Mouse (Mus musculus) brain, embryonic 14.5 days (tissue): ENCODE measurements at regions not wholly inside any gene's neighbourhood (a gene's known extent, or its start where the extent isn't known, plus 50 kb on each side); places are given as distances from the start of the nearest gene placed in this dataset.

Experiments
- CTCF ChIP-seq: fragments of 200-500 bp; IDR thresholded peaks from 2 replicates; pipeline ENCODE4 v1.5.1; 2012; ENCODE audit warnings: inconsistent platforms, mild to moderate bottlenecking, moderate library complexity, borderline replicate concordance; ENCODE audit not compliant: insufficient read depth, insufficient read length; ENCODE audit errors: extremely low read depth
- POLR2A ChIP-seq: fragments of 200-500 bp; IDR thresholded peaks from 2 replicates; pipeline ENCODE4 v1.6.1; 2012; ENCODE audit warnings: mild to moderate bottlenecking, inconsistent platforms, borderline replicate concordance; ENCODE audit not compliant: poor library complexity, insufficient read depth, insufficient read length, severe bottlenecking; ENCODE audit errors: extremely low read depth

- no peak for TF ChIP-seq POLR2A
- TF ChIP-seq CTCF: no peak
Observed at GRCm38 (mm10) chr19:19246837-19247560, 136.0 kb upstream of the Rorb start.
